Mouse (Mus musculus) gastrocnemius, postnatal 4 days (tissue): ENCODE results near the gene Mex3a. TPM values are rescaled to one million over a fixed set of nuclear protein-coding genes. Genes with fewer than 3 reads are reported as not detected.

ENCODE experiments used
- DNase-seq, 2 experiments: peaks; one replicate each; pipeline ENCODE4 v3.0.0; 2021 to 2022; ENCODE audit warnings: low spot score in 2 of 2, mixed read lengths in 2 of 2
- total RNA-seq, 2 experiments: library from RNA; stranded (reverse); gene quantifications; 2 replicates each; pipeline ENCODE4 v1.2.3; 2021

Mex3a gene
- total RNA-seq, 2 experiments from 2014 or later, result 12.9 to 13.1 TPM

GRCm38 (mm10) chr3:88525021-88525420 is 7.2 kb upstream of the Mex3a start:
- no peak for DNase-seq

DNA sequence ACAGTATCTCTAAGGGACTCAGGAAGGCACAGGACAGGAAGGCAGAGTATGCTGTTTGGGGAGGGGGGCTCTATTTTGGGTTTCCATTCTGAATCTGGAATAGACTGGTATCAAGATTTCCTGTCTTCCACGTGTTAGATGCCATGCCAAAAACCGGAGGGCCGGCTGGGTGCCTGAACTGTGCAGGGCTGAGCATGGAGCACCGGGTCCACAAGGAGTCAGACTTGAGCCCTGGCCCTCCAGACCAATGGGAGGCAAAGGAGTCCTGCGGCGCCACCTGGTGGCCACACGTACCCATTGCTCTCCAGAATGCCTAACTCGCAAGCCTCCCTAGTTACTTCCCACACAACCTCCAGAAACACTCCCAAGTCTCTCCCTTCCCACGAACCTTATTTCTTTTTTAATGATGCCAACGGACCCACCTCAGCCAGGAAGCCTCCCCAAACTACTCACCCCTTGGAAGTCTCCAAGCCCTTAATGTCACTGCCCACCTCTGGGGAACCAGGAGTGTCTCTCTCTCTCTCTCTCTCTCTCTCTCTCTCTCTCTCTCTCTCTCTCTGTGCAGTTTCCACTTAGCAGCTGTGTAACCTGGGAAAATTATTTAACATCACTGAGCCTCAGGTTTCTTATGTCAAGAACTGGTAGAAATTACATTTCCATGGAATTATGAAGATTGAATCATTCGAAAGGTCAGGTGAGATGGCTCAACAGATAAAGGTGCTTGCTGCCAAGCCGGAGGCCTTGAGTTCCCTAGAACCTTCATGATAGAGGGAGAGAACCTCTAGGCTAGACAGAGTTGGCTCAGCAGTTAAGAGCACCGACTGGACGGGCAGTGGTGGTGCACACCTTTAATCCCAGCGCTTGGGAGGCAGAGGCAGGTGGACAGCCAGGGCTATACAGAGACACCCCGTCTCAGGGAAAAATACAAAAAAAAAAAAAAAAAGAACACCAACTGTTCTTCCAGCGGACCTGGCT is 5.8 kb upstream of the Mex3a start:
- peak; percentile 79 to 85 for DNase-seq

DNA sequence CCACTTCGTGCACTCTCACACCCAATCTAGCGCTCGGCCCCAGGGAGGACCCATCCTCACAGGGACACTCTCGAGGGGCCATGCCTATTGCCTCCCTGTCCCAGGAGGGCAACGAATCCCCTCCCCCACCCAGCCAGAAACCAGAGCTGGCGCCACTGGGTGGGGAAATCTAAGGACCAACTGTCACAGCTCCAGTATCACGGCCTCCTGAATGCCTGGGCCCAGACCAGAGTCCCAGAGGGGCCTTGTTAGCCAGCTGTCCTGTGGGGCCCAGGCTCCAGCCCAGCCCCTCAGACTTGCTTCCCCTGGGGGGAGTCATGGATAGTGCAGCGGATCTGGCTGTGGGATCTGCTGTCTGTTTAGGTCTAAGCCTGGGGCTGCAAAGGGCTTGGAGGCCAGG is 4.6 kb upstream of the Mex3a start:
- peak in 1 of 2 experiments; percentile 46 for DNase-seq

GRCm38 (mm10) chr3:88528646-88529045 is 3.5 kb upstream of the Mex3a start:
- DNase-seq, result no peak

DNA sequence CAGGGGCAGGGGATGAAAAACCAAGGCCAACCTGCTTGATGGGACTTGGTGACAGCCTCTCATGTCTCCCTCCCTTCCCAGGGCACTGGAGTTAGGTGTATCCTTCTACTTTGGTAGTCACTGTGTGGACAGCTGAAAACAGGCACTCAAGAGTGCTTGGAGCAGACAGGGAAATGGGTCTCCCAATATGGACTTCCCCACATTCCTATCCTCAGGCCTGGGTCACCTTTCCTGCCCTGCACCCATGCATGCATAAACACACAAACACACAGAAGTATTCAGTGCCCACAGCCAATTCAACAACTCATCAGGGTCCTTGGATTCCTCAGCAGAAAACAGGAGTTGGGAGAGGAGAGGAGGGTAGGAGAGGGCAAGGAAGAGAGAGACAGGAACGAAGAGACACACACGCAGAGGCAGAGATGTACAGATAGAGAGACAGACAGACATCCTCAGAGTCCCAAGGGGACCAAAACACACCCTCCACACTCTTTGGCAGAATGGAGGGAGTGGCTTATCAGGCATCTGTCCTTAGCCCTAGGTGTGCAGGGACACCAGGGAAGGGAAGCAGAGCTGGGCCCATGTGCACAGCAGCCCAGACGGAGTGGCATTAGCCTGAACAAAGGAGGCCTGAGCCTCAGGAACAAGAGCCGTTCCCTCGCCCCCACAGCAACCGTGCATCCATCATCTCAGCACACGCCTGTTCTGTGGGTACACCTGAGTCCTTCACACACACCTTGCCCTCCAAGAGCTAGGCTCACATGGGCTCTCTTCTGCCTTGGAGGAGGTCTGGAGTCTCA is 2.8 kb upstream of the Mex3a start:
- DNase-seq, result no peak

GRCm38 (mm10) chr3:88530082-88530864 is 1.9 kb upstream of the Mex3a start:
- no peak for DNase-seq

DNA sequence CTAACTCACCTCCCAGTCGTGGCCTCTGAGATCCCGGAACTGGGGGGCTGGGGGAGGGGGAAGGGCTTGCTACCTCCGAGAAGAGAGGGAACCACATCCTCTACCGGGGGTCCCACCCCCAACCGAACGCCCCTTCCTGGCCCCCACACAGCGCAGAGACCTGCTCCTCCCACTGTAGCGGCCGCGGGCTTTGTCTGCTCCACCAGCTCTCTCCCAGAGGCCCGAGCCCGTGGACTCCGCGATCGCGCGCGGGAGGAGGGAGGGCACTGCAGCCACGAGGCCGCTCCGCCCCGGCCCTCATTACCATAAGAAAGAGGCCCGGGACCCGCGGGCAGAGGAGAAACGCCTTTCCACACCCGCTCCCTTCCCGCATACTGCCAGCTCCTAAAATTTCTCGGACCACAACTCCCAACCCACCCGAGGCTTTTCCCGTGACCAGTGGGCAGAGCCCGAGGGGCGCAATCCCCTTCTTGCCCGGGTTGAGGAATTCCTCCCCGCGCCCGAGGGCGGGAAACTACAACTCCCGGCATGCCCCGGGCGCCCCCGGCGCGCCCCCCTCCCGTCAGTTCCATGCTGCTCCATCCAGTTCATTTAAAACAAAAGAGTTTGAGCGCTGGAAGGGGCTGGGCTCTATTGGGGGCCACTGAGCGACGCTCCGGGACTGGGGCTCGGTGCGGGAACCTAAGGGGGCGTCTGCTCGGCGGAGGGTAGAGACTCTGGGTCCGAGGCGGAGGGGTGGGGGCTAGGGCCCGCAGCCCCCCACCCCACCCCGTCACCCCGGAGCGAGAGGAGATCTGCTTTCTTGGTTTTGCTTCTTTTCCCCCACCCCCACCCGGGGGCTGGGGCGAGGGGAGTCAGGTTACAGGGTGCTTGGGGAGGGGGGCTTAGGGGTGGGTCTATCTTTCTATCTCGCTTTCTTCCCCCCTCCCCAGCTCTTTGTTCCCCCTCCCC is 572 bp upstream of the Mex3a start:
- DNase-seq, result peak; percentile 82 to 89

DNA sequence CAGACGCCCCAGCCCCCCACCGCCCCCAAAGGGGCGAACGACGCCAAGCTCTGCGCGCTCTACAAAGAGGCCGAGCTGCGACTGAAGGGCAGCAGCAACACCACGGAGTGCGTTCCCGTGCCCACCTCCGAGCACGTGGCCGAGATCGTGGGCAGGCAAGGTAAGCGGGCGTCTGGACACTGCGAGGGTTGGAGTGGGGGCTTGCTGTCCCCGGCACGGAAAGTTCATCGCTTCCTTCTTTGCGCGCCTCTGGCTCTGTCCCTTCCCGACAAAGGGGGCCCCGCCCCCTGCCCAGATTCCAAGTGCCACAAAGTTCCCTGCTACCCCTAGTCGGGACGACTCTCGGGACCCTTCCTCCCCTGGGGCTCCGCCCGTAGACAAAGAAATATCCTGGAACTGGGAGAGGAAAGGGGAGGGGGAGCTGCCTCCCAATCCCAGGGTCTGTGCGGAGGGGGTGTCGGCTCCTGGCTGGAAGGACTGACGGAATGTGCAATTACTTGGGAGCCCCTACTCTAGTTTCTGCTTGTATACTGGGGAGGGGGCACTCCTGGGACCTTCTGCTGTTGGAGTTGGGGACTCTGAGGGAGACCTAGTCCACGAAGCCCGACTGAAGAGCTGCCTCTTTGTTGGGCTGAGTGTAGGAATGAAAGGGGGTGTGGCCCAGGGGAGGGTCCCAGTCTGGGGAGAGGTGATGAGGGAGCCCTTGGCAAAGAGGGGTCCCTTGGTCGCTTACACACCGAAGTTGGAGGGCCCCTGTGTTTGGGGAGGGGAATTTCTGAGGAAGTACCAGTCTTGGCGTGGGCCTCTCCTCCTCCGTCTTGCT is 705 bp downstream of the Mex3a start:
- DNase-seq, result no peak

- no peak for DNase-seq
These were observed 1.5 kb downstream of the Mex3a start for GRCm38 (mm10) chr3:88533706-88534105.

DNA sequence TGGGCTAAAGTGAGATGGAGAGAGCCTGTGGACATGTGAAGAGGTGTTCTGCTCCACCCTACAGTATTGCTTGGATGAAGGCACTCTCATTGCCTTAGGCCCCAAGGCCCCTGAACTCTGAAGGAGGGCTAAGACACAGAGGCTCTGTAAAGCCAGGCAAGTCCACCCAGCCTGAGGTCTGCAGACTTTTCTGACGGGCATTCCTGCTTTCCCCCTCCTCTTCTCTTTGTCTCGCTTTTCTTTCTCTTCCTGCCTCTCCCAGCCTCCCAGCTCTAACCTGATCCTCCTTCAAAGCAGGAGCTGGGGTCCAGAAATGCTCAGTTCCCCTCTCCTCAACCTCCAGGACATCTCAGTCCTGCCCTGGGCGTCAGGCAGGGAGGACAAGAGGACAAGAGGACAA is 2.8 kb downstream of the Mex3a start:
- no peak for DNase-seq

DNA sequence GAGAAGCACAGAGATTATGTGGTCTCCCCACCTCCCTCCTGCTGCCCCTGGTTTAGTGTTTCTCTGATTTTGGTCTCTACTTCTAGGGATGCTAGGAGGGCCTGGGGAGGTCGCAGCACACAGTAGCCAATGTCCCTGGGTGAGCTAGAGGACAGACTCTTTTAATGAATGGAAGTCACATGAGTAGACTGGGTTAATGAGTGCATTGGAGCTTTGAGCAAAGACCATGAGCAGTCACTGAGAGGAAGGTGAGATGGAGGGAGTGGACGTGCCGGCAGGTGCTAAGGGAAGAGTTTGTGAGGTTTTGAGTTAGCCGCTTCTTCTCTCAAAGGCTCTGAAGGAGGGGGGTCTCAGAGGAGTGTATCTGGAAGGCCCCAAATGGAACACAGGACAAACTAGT is 3.3 kb downstream of the Mex3a start:
- no peak for DNase-seq

DNA sequence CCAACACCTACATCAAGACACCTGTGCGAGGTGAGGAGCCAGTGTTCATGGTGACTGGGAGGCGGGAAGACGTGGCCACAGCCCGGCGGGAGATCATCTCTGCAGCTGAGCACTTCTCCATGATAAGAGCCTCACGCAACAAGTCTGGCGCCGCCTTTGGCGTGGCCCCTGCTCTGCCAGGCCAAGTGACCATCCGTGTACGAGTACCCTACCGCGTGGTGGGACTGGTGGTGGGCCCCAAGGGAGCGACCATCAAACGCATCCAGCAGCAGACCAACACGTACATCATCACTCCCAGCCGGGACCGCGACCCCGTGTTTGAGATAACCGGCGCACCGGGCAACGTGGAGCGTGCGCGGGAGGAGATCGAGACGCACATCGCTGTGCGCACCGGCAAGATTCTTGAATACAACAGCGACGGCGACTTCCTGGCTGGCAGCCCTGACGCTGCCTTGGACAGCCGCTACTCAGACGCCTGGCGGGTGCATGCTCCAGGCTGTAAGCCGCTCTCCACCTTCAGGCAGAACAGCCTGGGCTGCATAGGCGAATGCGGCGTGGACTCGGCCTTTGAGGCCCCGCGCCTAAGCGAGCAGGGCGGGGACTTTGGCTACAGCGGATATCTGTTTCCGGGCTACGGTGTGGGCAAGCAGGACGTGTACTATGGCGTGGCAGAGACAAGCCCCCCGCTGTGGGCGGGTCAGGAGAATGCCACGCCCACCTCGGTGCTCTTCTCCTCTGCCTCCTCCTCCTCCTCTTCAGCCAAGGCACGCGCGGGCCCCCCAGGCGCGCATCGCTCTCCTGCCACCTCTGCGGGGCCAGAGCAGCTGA is 4.1 kb downstream of the Mex3a start:
- peak in 1 of 2 experiments; percentile 78 for DNase-seq

DNA sequence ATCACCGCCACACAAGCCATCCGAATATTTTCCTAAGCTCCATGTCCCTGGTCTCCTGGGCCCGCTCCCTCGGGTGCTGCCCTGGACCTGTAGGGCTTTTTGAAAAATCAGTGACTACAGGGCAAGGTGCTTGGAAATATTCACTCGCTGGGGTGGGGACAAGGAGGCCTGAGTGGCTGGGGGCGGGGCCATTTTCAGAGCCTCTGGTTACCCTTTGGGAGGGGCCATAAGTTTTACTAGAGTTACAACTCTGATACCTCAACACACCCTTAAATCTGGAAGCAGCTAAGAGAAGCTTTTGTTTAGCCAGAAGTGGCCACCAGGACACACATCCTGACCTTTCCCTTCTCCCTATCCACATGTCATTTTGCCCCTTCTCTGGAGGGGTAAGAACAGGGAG is 5.0 kb downstream of the Mex3a start:
- DNase-seq, result no peak

- DNase-seq, result no peak
These were observed 6.3 kb downstream of the Mex3a start for GRCm38 (mm10) chr3:88538271-88539145.

- no peak for DNase-seq
These were observed 7.2 kb downstream of the Mex3a start for GRCm38 (mm10) chr3:88539397-88539796.

DNA sequence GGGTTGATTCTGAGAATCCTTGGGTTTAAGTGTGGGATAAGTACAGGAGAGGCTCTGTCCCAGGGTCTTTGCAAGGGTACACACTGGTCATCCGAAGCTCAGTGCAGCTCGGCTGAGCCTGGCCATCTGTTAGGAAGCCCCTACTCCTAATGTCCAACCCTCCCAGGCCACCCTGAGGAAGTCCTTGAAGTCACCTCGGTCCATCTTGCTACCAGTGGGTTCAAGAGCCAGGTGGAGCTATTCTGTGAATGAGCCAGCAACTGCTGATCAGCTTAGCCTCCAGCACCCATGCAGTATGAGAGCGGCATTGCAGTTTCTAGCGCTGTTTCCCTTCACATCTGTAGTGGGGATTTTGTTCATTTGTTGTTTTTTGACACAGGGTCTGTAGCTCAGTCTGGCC is 7.9 kb downstream of the Mex3a start:
- DNase-seq, result no peak

GRCm38 (mm10) chr3:88541622-88542401 is 9.6 kb downstream of the Mex3a start:
- DNase-seq, result no peak
